Mouse (Mus musculus) hindbrain, embryonic 16.5 days (tissue): Measurements from ENCODE around the gene Asf1b. TPM values are rescaled to one million over a fixed set of nuclear protein-coding genes. Genes with fewer than 3 reads are reported as not detected.

Experiments
- ATAC-seq: fragments of 200-750 bp; cut with Nextera tagmentation; 2 replicates; pipeline ENCODE4 v1.8.0; 2017; ENCODE audit warnings: moderate TSS enrichment, moderate library complexity
- H3K27ac ChIP-seq: fragments of 300-500 bp; sonication (generic); 2 replicates; pipeline ENCODE4 v1.5.1; 2014; ENCODE audit warnings: low read depth, mild to moderate bottlenecking, control low read depth, low read length, moderate library complexity
- H3K27me3 ChIP-seq: fragments of 300-500 bp; sonication (generic); replicated peaks from 2 replicates; pipeline ENCODE4 v1.6.1; 2014; ENCODE audit warnings: low read length; ENCODE audit not compliant: control insufficient read depth, insufficient read depth
- H3K36me3 ChIP-seq: fragments of 300-500 bp; sonication (generic); 2 replicates; pipeline ENCODE4 v1.6.1; 2014; ENCODE audit warnings: mild to moderate bottlenecking, low read length, moderate library complexity, mixed read lengths; ENCODE audit not compliant: control insufficient read depth, insufficient read depth
- H3K4me1 ChIP-seq: fragments of 300-500 bp; sonication (generic); 2 replicates; pipeline ENCODE4 v1.6.1; 2014; ENCODE audit warnings: low read depth, low read length; ENCODE audit not compliant: control insufficient read depth, insufficient read depth
- H3K4me2 ChIP-seq: fragments of 300-500 bp; sonication (generic); 2 replicates; pipeline ENCODE4 v1.6.1; 2014; ENCODE audit warnings: mild to moderate bottlenecking, low read length, control low read depth, moderate library complexity
- H3K4me3 ChIP-seq: fragments of 300-500 bp; sonication (generic); 2 replicates; pipeline ENCODE4 v1.5.1; 2014; ENCODE audit warnings: mild to moderate bottlenecking, low read length, control low read depth, moderate library complexity
- H3K9ac ChIP-seq: fragments of 300-500 bp; sonication (generic); 2 replicates; pipeline ENCODE4 v1.6.1; 2014; ENCODE audit warnings: low read depth, mild to moderate bottlenecking, control low read depth, low read length, moderate library complexity
- H3K9me3 ChIP-seq: fragments of 300-500 bp; sonication (generic); 2 replicates; pipeline ENCODE4 v1.6.1; 2014; ENCODE audit warnings: mild to moderate bottlenecking, low read length, moderate library complexity; ENCODE audit not compliant: control insufficient read depth
- WGBS: fragments of 180-500 bp; shearing (Covaris S2); extraction: QIAGEN DNeasy Blood & Tissue Kit; methylation state at CpG from one replicate; pipeline ENCODE4 v1.1.7; 2014; 5-methylcytosine and 5-hydroxymethylcytosine counted together
- polyA plus RNA-seq: library from polyadenylated mRNA; unstranded; fragments of >200 nt; fragmentation: Nextera tagmentation; extraction: Ambion mirVana; gene quantifications from 2 replicates; pipeline ENCODE4 v1.2.1, GENCODE M21; 2015

Gene Asf1b
- polyA plus RNA-seq, 1 experiment from 2014 or later, result 9.8 TPM

- no peak overlapping the region for H3K4me3 ChIP-seq
- H3K9me3 ChIP-seq, result no peaks in the 10 kb centered on the region
- ATAC-seq, result no peak
- H3K9ac ChIP-seq, result no peak overlapping the region
- no peak overlapping the region for H3K27ac ChIP-seq
- H3K4me1 ChIP-seq, result no peaks in the 10 kb centered on the region
- no peaks in the 10 kb centered on the region for H3K27me3 ChIP-seq
- WGBS, result 96% methylated on average over 8 of the region's 8 CpGs
- H3K36me3 ChIP-seq, result peaks cover 43% of the 10 kb centered on the region
- H3K4me2 ChIP-seq, result no peak overlapping the region
Observed at GRCm38 (mm10) chr8:83922727-83923126, 32.6 kb upstream of the Asf1b start.

- 84% methylated on average over 5 of the region's 5 CpGs for WGBS
- Histone ChIP-seq H3K36me3 (peaks cover 50% of the 10 kb centered on the region), H3K27ac (no peak overlapping the region), H3K4me2 (no peak overlapping the region), H3K4me3 (no peak overlapping the region), H3K9me3 (no peaks in the 10 kb centered on the region), H3K27me3 (no peaks in the 10 kb centered on the region), H3K4me1 (no peaks in the 10 kb centered on the region), H3K9ac (no peak overlapping the region)
- no peak for ATAC-seq
Observed at GRCm38 (mm10) chr8:83924585-83924984, 30.7 kb upstream of the Asf1b start.

- no peak for ATAC-seq
- WGBS, result 80% methylated on average over 7 of the region's 7 CpGs
Observed at GRCm38 (mm10) chr8:83926266-83926665, 29.0 kb upstream of the Asf1b start.

GRCm38 (mm10) chr8:83934222-83934621 is 21.1 kb upstream of the Asf1b start:
- no peaks in the 10 kb centered on the region for H3K9me3 ChIP-seq
- 88% methylated on average over 5 of the region's 5 CpGs for WGBS
- no peak for ATAC-seq
- peaks cover 81% of the 10 kb centered on the region for H3K36me3 ChIP-seq
- H3K27ac ChIP-seq, result no peak overlapping the region
- H3K9ac ChIP-seq, result no peak overlapping the region
- H3K27me3 ChIP-seq, result no peaks in the 10 kb centered on the region
- H3K4me1 ChIP-seq, result no peaks in the 10 kb centered on the region
- no peak overlapping the region for H3K4me2 ChIP-seq
- H3K4me3 ChIP-seq, result no peak overlapping the region

More at GRCm38 (mm10) chr8:83926266-83926665, 29.0 kb upstream of the Asf1b start:
- Histone ChIP-seq H3K9me3 (no peaks in the 10 kb centered on the region), H3K27ac (no peak overlapping the region), H3K4me3 (no peak overlapping the region), H3K9ac (no peak overlapping the region), H3K27me3 (no peaks in the 10 kb centered on the region), H3K36me3 (peaks cover 50% of the 10 kb centered on the region), H3K4me2 (no peak overlapping the region), H3K4me1 (no peaks in the 10 kb centered on the region)

GRCm38 (mm10) chr8:83934994-83935393 is 20.3 kb upstream of the Asf1b start:
- no peaks in the 10 kb centered on the region for H3K27me3 ChIP-seq
- no peak overlapping the region for H3K27ac ChIP-seq
- WGBS, result 77% methylated on average over 2 of the region's 2 CpGs
- peaks cover 81% of the 10 kb centered on the region for H3K36me3 ChIP-seq
- H3K4me2 ChIP-seq, result no peak overlapping the region
- ATAC-seq, result no peak
- H3K9me3 ChIP-seq, result no peaks in the 10 kb centered on the region
- H3K4me3 ChIP-seq, result no peak overlapping the region
- H3K9ac ChIP-seq, result no peak overlapping the region
- no peaks in the 10 kb centered on the region for H3K4me1 ChIP-seq

- Histone ChIP-seq H3K9ac (no peak overlapping the region), H3K27me3 (no peaks in the 10 kb centered on the region), H3K27ac (no peak overlapping the region), H3K9me3 (no peaks in the 10 kb centered on the region), H3K4me2 (no peak overlapping the region), H3K36me3 (peaks cover 81% of the 10 kb centered on the region), H3K4me1 (no peaks in the 10 kb centered on the region), H3K4me3 (no peak overlapping the region)
- WGBS, result 90% methylated on average over 8 of the region's 8 CpGs
- ATAC-seq, result no peak
Observed at GRCm38 (mm10) chr8:83935435-83935834, 19.9 kb upstream of the Asf1b start.

GRCm38 (mm10) chr8:83937645-83938044 is 17.7 kb upstream of the Asf1b start:
- no peak overlapping the region for H3K4me3 ChIP-seq
- no peak overlapping the region for H3K9ac ChIP-seq
- H3K4me2 ChIP-seq, result no peak overlapping the region
- H3K4me1 ChIP-seq, result no peaks in the 10 kb centered on the region
- H3K27ac ChIP-seq, result no peak overlapping the region
- no peak for ATAC-seq
- peaks cover 60% of the 10 kb centered on the region for H3K36me3 ChIP-seq
- H3K9me3 ChIP-seq, result no peaks in the 10 kb centered on the region
- H3K27me3 ChIP-seq, result no peaks in the 10 kb centered on the region
- WGBS, result 96% methylated on average over 7 of the region's 7 CpGs

GRCm38 (mm10) chr8:83938330-83938729 is 17.0 kb upstream of the Asf1b start:
- no peak overlapping the region for H3K9ac ChIP-seq
- no peak overlapping the region for H3K4me3 ChIP-seq
- H3K9me3 ChIP-seq, result no peaks in the 10 kb centered on the region
- no peaks in the 10 kb centered on the region for H3K27me3 ChIP-seq
- peaks cover 55% of the 10 kb centered on the region for H3K36me3 ChIP-seq
- H3K4me1 ChIP-seq, result no peaks in the 10 kb centered on the region
- H3K4me2 ChIP-seq, result no peak overlapping the region
- ATAC-seq, result no peak
- 91% methylated on average over 15 of the region's 15 CpGs for WGBS
- no peak overlapping the region for H3K27ac ChIP-seq

GRCm38 (mm10) chr8:83941066-83941677 is 14.1 kb upstream of the Asf1b start:
- no peaks in the 10 kb centered on the region for H3K27me3 ChIP-seq
- no peak overlapping the region; the same call in 1 of the 2 replicates for H3K27ac ChIP-seq
- no peaks in the 10 kb centered on the region for H3K9me3 ChIP-seq
- no peak overlapping the region for H3K4me2 ChIP-seq
- H3K9ac ChIP-seq, result no peak overlapping the region
- no peaks in the 10 kb centered on the region for H3K4me1 ChIP-seq
- no peak overlapping the region for H3K4me3 ChIP-seq
- no peak for ATAC-seq
- peaks cover 28% of the 10 kb centered on the region for H3K36me3 ChIP-seq
- WGBS, result 80% methylated on average over 6 of the region's 6 CpGs
